Mouse (Mus musculus) neural tube, embryonic 12.5 days (tissue): ENCODE results near the gene Hivep3. TPM values are rescaled to one million over a fixed set of nuclear protein-coding genes. Genes with fewer than 3 reads are reported as not detected.

Experiments used
- ATAC-seq: fragments of 200-750 bp; cut with Nextera tagmentation; 2 replicates; pipeline ENCODE4 v1.8.0; 2017; ENCODE audit warnings: low read depth, mild to moderate bottlenecking, moderate TSS enrichment, moderate library complexity; ENCODE audit not compliant: low FRiP score
- H3K27ac ChIP-seq: fragments of 300-500 bp; sonication (generic); 2 replicates; pipeline ENCODE4 v1.5.1; 2016
- H3K27me3 ChIP-seq: fragments of 300-500 bp; sonication (generic); replicated peaks from 2 replicates; pipeline ENCODE4 v1.6.1; 2016; ENCODE audit warnings: mild to moderate bottlenecking
- H3K36me3 ChIP-seq: fragments of 300-500 bp; sonication (generic); 2 replicates; pipeline ENCODE4 v1.6.1; 2016; ENCODE audit warnings: mild to moderate bottlenecking
- H3K4me1 ChIP-seq: fragments of 300-500 bp; sonication (generic); 2 replicates; pipeline ENCODE4 v1.6.1; 2016
- H3K4me2 ChIP-seq: fragments of 300-500 bp; sonication (generic); replicated peaks from 2 replicates; pipeline ENCODE4 v1.6.1; 2016; ENCODE audit warnings: mild to moderate bottlenecking
- H3K4me3 ChIP-seq: fragments of 300-500 bp; sonication (generic); 2 replicates; pipeline ENCODE4 v1.5.1; 2016
- H3K9ac ChIP-seq: fragments of 300-500 bp; sonication (generic); 2 replicates; pipeline ENCODE4 v1.6.1; 2016; ENCODE audit warnings: mild to moderate bottlenecking
- H3K9me3 ChIP-seq: fragments of 300-500 bp; sonication (generic); 2 replicates; pipeline ENCODE4 v1.6.1; 2016; ENCODE audit warnings: mild to moderate bottlenecking
- WGBS: fragments of 180-500 bp; shearing (Covaris S2); methylation state at CpG from one replicate; pipeline ENCODE4 v1.1.7; 2016; 5-methylcytosine and 5-hydroxymethylcytosine counted together
- polyA plus RNA-seq: library from polyadenylated mRNA; unstranded; fragments of >200 nt; fragmentation: Nextera tagmentation; extraction: Ambion mirVana; gene quantifications from 2 replicates; pipeline ENCODE4 v1.2.1, GENCODE M21; 2016

Gene Hivep3
- polyA plus RNA-seq, 1 experiment from 2014 or later, result 11.9 TPM

DNA sequence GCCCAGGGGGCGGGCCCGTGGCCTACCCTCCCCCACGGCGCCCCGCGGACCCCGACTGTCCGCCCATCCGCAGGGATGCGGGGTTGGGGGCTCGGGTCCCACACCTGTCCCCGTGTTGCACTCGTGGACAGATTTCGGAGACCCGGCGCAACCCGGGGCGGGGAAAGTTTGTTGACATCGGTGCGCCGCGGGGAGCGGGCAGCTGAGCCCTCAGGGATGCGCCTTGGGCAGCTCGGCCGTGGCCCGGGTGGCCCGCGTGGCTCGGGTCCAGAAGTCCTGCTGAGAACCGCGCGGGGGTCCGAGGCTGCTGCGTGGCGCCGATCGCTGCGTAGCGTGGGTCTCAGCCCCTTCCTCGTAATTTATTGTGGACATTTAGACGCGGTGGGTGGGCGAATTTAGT, 358 bp downstream of the Hivep3 start:
- Histone ChIP-seq H3K36me3 (no peaks in the 10 kb centered on the region), H3K9ac (peak overlapping the region; percentile 61), H3K4me1 (peaks cover 4% of the 10 kb centered on the region; the same call in 1 of the 2 replicates), H3K27ac (no peak overlapping the region), H3K4me3 (peak overlapping the region; percentile 68), H3K27me3 (peaks cover 18% of the 10 kb centered on the region), H3K4me2 (peak overlapping the region; percentile 95), H3K9me3 (no peaks in the 10 kb centered on the region)
- 1% methylated on average over 44 of the region's 44 CpGs for WGBS
- peak; percentile 69 for ATAC-seq

DNA sequence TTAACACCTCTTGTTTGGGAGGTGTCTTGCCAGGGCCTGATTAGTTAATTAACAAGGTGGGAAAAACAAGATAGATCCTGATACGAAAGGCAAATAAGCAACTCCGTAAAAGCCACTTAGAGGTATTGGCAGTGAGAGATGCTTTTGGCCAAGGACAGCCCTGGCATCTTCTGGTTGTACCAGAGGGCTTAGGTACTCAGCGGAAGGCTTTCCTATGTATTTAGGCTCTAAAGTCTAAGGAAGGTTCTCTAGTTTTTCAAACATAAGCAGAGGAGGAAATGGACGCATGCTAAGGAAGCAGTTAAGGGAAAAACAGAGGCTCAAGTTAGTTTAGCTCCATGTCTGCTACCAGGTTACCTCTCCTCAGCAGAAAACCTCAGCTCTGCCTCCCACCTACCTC, 768 bp downstream of the Hivep3 start:
- Histone ChIP-seq H3K4me1 (peaks cover 4% of the 10 kb centered on the region; the same call in 1 of the 2 replicates), H3K4me3 (peak overlapping the region; percentile 68), H3K9me3 (no peaks in the 10 kb centered on the region), H3K27me3 (peaks cover 18% of the 10 kb centered on the region), H3K27ac (no peak overlapping the region), H3K4me2 (peak overlapping the region; percentile 95), H3K36me3 (no peaks in the 10 kb centered on the region), H3K9ac (peak overlapping the region; percentile 61; the same call in 1 of the 2 replicates)
- WGBS, result 21% methylated on average over 4 of the region's 4 CpGs
- ATAC-seq, result 0 out of 2 replicates have a peak, but pooled peaks have one; percentile 1

DNA sequence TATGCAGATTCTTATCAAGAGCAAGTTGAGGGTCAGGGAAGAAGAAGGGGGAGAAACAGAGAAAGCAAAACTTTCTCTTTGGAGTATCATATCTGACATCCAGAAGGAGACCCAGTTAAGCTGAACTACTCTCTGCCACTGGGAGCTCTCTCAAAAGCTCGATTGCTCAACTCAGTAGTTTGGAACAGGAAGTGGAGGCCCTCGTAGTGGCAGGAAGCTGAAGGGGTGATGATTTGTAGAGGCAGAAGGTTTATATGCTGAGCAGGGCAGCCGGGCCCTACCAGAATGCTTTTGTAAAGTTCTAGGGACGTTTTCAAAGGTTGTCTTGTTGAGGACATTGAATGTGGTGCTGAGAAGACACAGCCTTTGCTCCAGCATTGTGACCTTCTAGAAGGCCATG, 5.1 kb downstream of the Hivep3 start:
- 55% methylated on average over 4 of the region's 4 CpGs for WGBS
- H3K9ac ChIP-seq, result no peak overlapping the region
- ATAC-seq, result no peak
- H3K36me3 ChIP-seq, result no peaks in the 10 kb centered on the region
- H3K9me3 ChIP-seq, result no peaks in the 10 kb centered on the region
- peaks cover 4% of the 10 kb centered on the region; the same call in 1 of the 2 replicates for H3K4me1 ChIP-seq
- peaks cover 18% of the 10 kb centered on the region for H3K27me3 ChIP-seq
- no peak overlapping the region for H3K27ac ChIP-seq
- H3K4me3 ChIP-seq, result no peak overlapping the region
- no peak overlapping the region for H3K4me2 ChIP-seq

DNA sequence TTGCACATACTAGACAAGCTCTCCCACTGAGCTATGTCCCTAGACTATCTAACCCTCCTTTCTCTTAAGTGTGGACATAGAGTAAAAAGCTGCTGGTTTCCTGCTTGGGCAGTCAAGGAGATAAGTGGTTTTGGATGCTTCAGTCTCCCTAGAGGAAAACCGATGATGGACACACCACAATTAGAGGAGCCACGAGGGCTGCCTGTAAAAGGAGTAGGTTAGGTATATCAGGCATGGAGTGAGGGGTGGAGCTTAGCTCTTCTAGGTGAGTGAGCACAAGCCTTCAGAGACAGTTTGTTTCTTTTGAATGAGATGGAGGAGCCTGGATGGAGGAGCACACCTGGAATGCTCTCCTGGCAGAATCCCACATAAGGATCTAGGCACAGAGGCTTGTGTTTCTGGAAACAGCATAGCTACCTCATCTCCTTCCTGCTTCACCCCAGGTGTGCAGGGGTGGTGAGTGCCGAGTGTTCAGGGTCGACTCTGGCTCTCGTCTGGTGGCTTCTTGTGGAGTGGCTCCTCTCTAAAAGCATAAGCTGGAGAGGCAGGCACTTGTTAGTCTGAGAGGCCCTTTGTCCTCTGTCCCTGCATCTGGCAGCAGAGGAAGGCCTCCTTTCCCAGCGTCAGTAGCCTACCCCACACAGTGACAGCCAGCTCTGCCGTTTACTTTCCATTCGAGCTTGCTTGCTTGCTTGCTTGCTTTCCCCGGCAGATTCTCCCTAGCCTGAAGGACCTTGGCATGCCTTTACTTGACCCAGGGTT, 5.9 kb downstream of the Hivep3 start:
- Histone ChIP-seq H3K9me3 (no peaks in the 10 kb centered on the region), H3K4me2 (no peak overlapping the region), H3K27ac (no peak overlapping the region), H3K27me3 (peaks cover 16% of the 10 kb centered on the region), H3K36me3 (no peaks in the 10 kb centered on the region), H3K4me3 (no peak overlapping the region), H3K4me1 (no peaks in the 10 kb centered on the region), H3K9ac (no peak overlapping the region)
- 67% methylated on average over 9 of the region's 9 CpGs for whole genome bisulfite sequencing
- ATAC-seq, result no peak

DNA sequence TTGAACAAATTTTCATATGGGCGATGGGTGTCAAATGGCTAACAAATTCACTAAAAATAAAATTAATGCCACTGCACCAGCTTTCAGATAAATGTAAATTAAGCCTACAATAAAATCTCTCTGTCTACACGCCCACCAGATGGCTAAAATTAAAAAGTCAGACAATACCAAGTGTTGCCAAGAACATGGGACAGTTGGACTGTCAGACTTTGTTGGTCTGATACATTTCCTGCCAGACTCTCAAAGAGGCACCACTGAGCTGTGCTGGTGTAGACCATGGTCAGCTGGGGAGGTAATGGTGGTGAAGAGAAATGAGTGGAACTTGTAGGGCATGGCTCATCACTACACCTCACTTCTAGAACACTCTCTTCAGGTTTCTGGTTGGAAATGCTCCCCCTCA, 14.8 kb downstream of the Hivep3 start:
- no peak overlapping the region for H3K4me3 ChIP-seq
- no peaks in the 10 kb centered on the region for H3K9me3 ChIP-seq
- no peak overlapping the region for H3K27ac ChIP-seq
- H3K4me1 ChIP-seq, result no peaks in the 10 kb centered on the region; the same call in 1 of the 2 replicates
- H3K9ac ChIP-seq, result no peak overlapping the region
- ATAC-seq, result no peak
- WGBS, result 94% methylated on average over 2 of the region's 2 CpGs
- H3K36me3 ChIP-seq, result no peaks in the 10 kb centered on the region
- no peaks in the 10 kb centered on the region for H3K27me3 ChIP-seq
- H3K4me2 ChIP-seq, result no peak overlapping the region

DNA sequence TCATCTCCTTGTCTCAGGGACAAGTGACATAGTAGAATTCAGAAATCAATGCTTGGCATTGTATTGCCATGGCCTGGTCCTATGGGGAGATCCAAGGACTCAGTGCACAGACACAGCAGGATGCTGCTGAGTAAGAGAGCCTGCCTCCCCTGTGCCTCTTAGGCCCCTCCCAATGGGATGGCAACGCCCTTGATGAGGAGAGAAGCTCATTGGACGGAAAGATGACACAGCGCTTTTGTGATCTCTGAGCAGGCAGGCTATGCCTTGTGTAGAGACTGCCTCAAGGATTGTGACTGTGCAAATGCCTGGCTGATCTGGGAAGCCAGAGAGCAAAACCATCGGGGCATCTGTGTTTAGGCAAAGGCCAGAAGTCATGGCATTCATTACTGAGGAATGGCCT, 16.6 kb downstream of the Hivep3 start:
- H3K9me3 ChIP-seq, result no peaks in the 10 kb centered on the region
- no peak for ATAC-seq
- no peak overlapping the region for H3K9ac ChIP-seq
- H3K27ac ChIP-seq, result no peak overlapping the region
- no peak overlapping the region for H3K4me2 ChIP-seq
- H3K4me3 ChIP-seq, result no peak overlapping the region
- H3K27me3 ChIP-seq, result no peaks in the 10 kb centered on the region
- WGBS, result 44% methylated on average over 4 of the region's 4 CpGs
- no peaks in the 10 kb centered on the region for H3K36me3 ChIP-seq
- no peaks in the 10 kb centered on the region; the same call in 1 of the 2 replicates for H3K4me1 ChIP-seq

DNA sequence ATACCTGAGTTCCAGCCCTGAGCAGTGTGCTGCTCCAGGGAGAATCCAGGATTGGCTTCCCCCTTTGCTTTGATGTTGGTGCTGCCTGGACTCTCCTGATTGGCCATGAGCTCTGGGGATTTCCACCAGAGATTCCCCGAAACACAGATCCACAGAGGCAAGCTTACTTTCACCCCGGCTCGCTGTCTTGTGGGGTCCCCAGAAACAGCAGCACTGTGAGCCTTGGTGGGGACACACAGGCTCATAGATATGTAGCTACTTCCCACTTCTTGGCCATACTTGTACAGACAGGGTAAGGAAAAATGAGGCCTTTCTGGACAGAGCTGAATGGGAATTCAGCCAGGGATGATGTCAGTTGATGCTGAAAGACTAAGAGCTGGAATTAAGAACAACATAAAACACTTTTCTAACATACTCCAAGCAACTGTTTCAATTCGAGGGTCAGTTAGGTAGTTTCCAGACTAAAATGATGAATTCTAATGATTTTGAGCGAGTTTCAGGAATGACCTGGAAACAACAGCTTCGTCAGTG, 17.2 kb downstream of the Hivep3 start:
- Histone ChIP-seq H3K4me3 (no peak overlapping the region), H3K4me2 (no peak overlapping the region), H3K9me3 (no peaks in the 10 kb centered on the region), H3K27me3 (no peaks in the 10 kb centered on the region), H3K36me3 (no peaks in the 10 kb centered on the region), H3K9ac (no peak overlapping the region), H3K27ac (no peak overlapping the region), H3K4me1 (no peaks in the 10 kb centered on the region; the same call in 1 of the 2 replicates)
- no peak for ATAC-seq
- 90% methylated on average over 6 of the region's 6 CpGs for WGBS

DNA sequence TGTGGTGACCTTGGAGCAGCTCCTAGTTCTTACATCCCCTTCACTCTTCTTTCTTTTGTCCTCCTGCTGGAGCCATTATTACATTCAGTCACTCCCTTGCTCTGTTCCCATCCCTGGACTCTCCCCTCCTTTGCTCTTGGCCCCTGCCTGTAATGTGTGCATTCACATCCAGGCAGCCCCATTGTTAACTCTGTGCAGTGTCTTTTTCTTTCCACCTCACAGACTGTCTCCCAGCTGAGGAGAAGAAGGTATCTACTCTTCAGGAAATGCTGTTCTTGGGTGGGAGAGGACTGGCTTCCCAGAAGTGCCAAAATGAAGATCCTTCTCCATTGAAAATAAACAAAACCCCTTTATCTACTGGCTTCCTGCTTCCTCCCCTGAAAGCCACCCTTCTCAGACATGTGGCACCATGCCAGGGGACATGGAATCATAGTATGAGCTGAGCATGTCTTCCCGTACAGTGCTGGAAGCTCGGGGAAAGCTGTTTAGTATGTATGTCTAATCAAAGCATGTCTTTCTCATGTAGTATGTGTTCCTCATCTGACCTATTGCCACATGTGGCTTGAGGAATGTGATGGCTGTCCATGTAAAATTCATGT, 17.9 kb downstream of the Hivep3 start:
- no peaks in the 10 kb centered on the region for H3K27me3 ChIP-seq
- no peaks in the 10 kb centered on the region for H3K9me3 ChIP-seq
- no peak overlapping the region for H3K4me3 ChIP-seq
- H3K27ac ChIP-seq, result no peak overlapping the region
- H3K9ac ChIP-seq, result no peak overlapping the region
- H3K36me3 ChIP-seq, result no peaks in the 10 kb centered on the region
- no peak for ATAC-seq
- 78% methylated on average over 2 of the region's 2 CpGs for WGBS
- no peaks in the 10 kb centered on the region; the same call in 1 of the 2 replicates for H3K4me1 ChIP-seq
- no peak overlapping the region for H3K4me2 ChIP-seq

DNA sequence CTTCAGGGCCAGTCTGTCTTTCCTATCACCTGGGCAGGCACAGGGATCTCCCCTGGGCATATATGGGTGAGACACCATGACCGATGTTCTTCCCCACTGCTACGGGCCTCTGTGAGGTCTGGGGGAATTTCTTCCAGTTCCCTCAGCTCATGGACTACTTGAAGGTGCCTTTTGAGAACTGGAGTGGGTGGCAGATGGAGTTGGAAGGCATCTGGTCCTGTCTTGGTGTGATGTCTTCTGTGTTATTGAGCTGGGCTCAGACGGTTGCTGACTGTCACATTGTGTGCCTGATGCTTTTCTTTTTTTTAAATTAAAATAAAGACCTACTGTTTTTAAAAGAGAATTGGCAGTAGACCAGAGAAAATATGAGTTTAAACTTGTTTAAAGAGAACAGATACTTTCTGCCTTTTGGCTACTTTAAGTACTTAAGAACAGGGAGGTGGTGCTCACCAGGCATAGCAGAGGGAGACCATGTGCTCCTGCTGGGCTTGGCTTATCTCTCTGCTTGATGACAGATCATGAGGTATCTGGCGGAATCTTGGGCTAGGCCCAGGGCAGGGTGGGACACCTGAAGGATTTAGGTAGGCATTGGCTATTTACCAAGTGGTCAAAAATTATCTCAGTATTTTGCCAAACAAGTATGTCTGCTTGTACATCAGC, 26.1 kb downstream of the Hivep3 start:
- Histone ChIP-seq H3K4me1 (no peaks in the 10 kb centered on the region), H3K27ac (no peak overlapping the region), H3K27me3 (no peaks in the 10 kb centered on the region), H3K4me2 (no peak overlapping the region), H3K9ac (no peak overlapping the region), H3K36me3 (no peaks in the 10 kb centered on the region), H3K4me3 (no peak overlapping the region), H3K9me3 (no peaks in the 10 kb centered on the region)
- no peak for ATAC-seq
- 90% methylated on average over 4 of the region's 4 CpGs for WGBS

DNA sequence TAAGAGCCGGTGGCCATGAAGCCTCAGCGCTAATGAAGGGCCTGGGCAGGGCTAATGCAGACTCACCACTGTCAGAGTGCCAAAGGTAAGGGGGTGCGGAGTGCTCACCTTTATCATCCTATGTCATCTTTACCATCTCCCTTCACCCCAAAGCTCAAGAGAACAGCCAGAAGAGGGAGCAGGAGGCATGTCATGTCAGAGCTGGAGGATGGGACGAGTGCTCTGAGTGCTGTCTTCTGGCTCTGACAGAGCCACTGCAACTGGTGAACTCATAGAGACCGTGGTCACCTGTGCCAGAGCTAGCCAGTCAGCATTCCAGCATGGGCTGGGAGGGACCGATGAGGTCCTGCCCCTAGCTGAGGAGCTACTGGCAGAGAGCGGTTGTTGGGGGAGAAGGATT, 27.2 kb downstream of the Hivep3 start:
- no peaks in the 10 kb centered on the region for H3K9me3 ChIP-seq
- no peaks in the 10 kb centered on the region for H3K4me1 ChIP-seq
- no peak overlapping the region for H3K9ac ChIP-seq
- H3K27me3 ChIP-seq, result no peaks in the 10 kb centered on the region
- H3K27ac ChIP-seq, result no peak overlapping the region
- 83% methylated on average over 7 of the region's 7 CpGs for WGBS
- no peak overlapping the region for H3K4me3 ChIP-seq
- no peak for ATAC-seq
- no peak overlapping the region for H3K4me2 ChIP-seq
- H3K36me3 ChIP-seq, result no peaks in the 10 kb centered on the region

DNA sequence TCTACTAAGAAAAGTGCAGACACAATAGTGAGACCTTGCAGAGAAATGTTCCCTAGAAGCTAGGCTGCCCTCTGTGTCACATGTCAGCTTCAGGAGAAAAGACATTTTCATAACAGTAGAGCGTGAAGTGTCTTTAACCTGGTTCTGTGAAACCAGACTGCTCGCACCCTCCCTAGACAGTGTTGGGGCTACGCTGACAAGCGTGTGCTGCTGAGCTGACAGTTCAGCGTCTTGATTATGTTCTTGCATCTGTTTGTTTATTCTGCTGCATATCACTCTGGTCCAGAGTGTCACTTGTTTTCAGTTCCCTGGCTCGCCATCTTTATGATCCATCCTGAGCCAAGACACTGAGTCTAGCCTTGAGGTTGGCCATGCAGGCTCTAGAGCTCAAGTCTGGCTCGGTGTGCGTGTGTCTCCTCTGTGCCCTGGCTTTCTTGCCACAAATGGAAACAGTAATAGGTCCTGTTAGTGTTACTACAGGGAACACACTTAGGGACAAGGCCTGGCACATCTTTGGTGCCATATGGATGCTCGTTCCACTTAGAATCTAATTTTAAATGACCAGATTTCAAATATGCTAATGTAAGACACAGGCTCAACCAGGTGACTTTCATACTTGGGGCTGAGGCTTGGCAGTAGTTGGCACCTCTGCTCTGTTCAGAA, 28.0 kb downstream of the Hivep3 start:
- H3K27ac ChIP-seq, result no peak overlapping the region

DNA sequence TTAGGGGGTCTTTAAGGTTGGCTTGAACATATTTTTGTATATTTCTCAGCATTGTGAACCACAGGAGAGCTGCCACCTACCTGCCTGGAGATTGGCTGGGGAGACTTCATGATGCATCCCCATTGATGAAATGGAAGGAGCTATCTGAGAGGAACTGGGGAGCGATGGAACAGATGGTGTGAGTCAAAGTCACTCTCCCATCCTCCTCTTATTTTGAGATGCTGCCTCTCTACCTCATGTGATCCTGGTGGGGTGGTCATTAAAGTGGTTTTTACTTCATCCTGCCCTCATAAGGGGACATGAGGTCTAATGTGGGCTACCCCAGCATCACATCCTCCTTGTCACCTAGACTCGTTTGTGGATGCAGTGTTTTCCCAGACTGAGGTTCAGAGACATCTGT, 28.6 kb downstream of the Hivep3 start:
- Histone ChIP-seq H3K9me3 (no peaks in the 10 kb centered on the region), H3K4me1 (no peaks in the 10 kb centered on the region), H3K9ac (no peak overlapping the region), H3K4me3 (no peak overlapping the region), H3K36me3 (no peaks in the 10 kb centered on the region), H3K27ac (no peak overlapping the region), H3K27me3 (no peaks in the 10 kb centered on the region), H3K4me2 (no peak overlapping the region)
- 80% methylated on average over 2 of the region's 2 CpGs for WGBS
- no peak for ATAC-seq

More for the DNA sequence above, 28.0 kb downstream of the Hivep3 start:
- no peak overlapping the region for H3K9ac ChIP-seq
- 87% methylated on average over 9 of the region's 9 CpGs for WGBS
- no peaks in the 10 kb centered on the region for H3K9me3 ChIP-seq
- H3K4me2 ChIP-seq, result no peak overlapping the region
- H3K36me3 ChIP-seq, result no peaks in the 10 kb centered on the region
- no peaks in the 10 kb centered on the region for H3K27me3 ChIP-seq
- ATAC-seq, result no peak
- H3K4me1 ChIP-seq, result no peaks in the 10 kb centered on the region
- no peak overlapping the region for H3K4me3 ChIP-seq
